Mouse (Mus musculus) cerebellum, adult 2 months (tissue): ENCODE data around the gene Mctp1. TPM values are rescaled to one million over a fixed set of nuclear protein-coding genes. Genes with fewer than 3 reads are reported as not detected.
"Not testable (repeated sequence)": the region's sequence is repeated elsewhere in the genome, so short reads cannot be mapped to it uniquely, and the experiment has no call there.

Experiments
- DNase-seq, 2 experiments: peaks; one replicate each; pipeline ENCODE4 v3.0.0; 2021
- H3K27ac ChIP-seq: fragments of 200-500 bp; 2 replicates; pipeline ENCODE4 v1.5.1; 2012; ENCODE audit warnings: low read length, control low read depth, inconsistent platforms; ENCODE audit not compliant: insufficient read depth
- H3K27me3 ChIP-seq: fragments of 200-500 bp; 2 replicates; pipeline ENCODE4 v1.6.1; 2012; ENCODE audit warnings: inconsistent platforms, mild to moderate bottlenecking, low read length, moderate library complexity; ENCODE audit not compliant: control insufficient read depth, insufficient read depth
- H3K4me1 ChIP-seq: fragments of 200-500 bp; 2 replicates; pipeline ENCODE4 v1.6.1; 2011; ENCODE audit warnings: low read length; ENCODE audit not compliant: control insufficient read depth, insufficient read depth
- H3K4me3 ChIP-seq: fragments of 200-500 bp; replicated peaks from 2 replicates; pipeline ENCODE3; 2011; ENCODE audit warnings: mild to moderate bottlenecking, low read depth, low read length, control low read depth; ENCODE audit not compliant: insufficient read depth
- CTCF ChIP-seq: fragments of 200-500 bp; IDR thresholded peaks from 2 replicates; pipeline ENCODE4 v1.5.1; 2011; ENCODE audit warnings: low read depth, mild to moderate bottlenecking, control low read depth, low read length, moderate library complexity, borderline replicate concordance; ENCODE audit not compliant: insufficient read depth
- POLR2A ChIP-seq: fragments of 200-500 bp; IDR thresholded peaks from 2 replicates; pipeline ENCODE4 v1.6.1; 2011; ENCODE audit warnings: low read length, control low read depth, borderline replicate concordance; ENCODE audit not compliant: insufficient read depth
- WGBS: fragments of 180-500 bp; shearing (Covaris S2); methylation state at CpG from one replicate; pipeline ENCODE4 v1.1.7; 2018; 5-methylcytosine and 5-hydroxymethylcytosine counted together
- polyA plus RNA-seq: library from polyadenylated mRNA; depleted of rRNA; stranded (reverse); fragments of >200 nt; gene quantifications from 2 replicates; pipeline ENCODE4 v1.2.3, GENCODE M21; 2012

Mctp1 gene
- polyA plus RNA-seq, 1 experiment, result 25.8 TPM

- Histone ChIP-seq H3K4me3 (no peak overlapping the region), H3K27ac (no peak overlapping the region), H3K27me3 (no peaks in the 10 kb centered on the region), H3K4me1 (peaks cover 9% of the 10 kb centered on the region)
- 73% methylated on average over 4 of the region's 4 CpGs for WGBS
- no peak for DNase-seq
- TF ChIP-seq POLR2A (no peak), CTCF (no peak)
These were observed 49.1 kb downstream of the Mctp1 start for GRCm38 (mm10) chr13:76433438-76433837.

GRCm38 (mm10) chr13:76436426-76436825, 52.1 kb downstream of the Mctp1 start:
- peak in 1 of 2 experiments; percentile 58 for DNase-seq
- TF ChIP-seq CTCF (no peak), POLR2A (no peak)
- no peaks in the 10 kb centered on the region for H3K27me3 ChIP-seq
- H3K4me3 ChIP-seq, result no peak overlapping the region
- H3K27ac ChIP-seq, result no peak overlapping the region
- H3K4me1 ChIP-seq, result peaks cover 9% of the 10 kb centered on the region

- 97% methylated on average over 1 of the region's 1 CpGs for WGBS
- no peak for DNase-seq
- H3K4me1 ChIP-seq, result peaks cover 9% of the 10 kb centered on the region
These were observed 54.4 kb downstream of the Mctp1 start for GRCm38 (mm10) chr13:76438765-76439164.

GRCm38 (mm10) chr13:76446059-76446458, 61.7 kb downstream of the Mctp1 start:
- Histone ChIP-seq H3K4me1 (peaks cover 3% of the 10 kb centered on the region; the same call in 1 of the 2 replicates), H3K27me3 (no peaks in the 10 kb centered on the region), H3K4me3 (no peak overlapping the region), H3K27ac (no peak overlapping the region)
- no peak for TF ChIP-seq POLR2A
- TF ChIP-seq CTCF, result no peak
- DNase-seq, result no peak
- 84% methylated on average over 1 of the region's 1 CpGs for WGBS

More at GRCm38 (mm10) chr13:76438765-76439164, 54.4 kb downstream of the Mctp1 start:
- Histone ChIP-seq H3K27me3 (no peaks in the 10 kb centered on the region), H3K4me3 (no peak overlapping the region), H3K27ac (no peak overlapping the region)
- TF ChIP-seq POLR2A, result no peak
- no peak for TF ChIP-seq CTCF

GRCm38 (mm10) chr13:76447528-76447927, 63.2 kb downstream of the Mctp1 start:
- 35% methylated on average over 1 of the region's 1 CpGs for WGBS
- no peaks in the 10 kb centered on the region for H3K27me3 ChIP-seq

GRCm38 (mm10) chr13:76451526-76451925, 67.2 kb downstream of the Mctp1 start:
- 74% methylated on average over 3 of the region's 3 CpGs for WGBS
- not testable (repeated sequence) for H3K27me3 ChIP-seq, H3K4me3 ChIP-seq, H3K27ac ChIP-seq, H3K4me1 ChIP-seq, DNase-seq

More at GRCm38 (mm10) chr13:76447528-76447927, 63.2 kb downstream of the Mctp1 start:
- Histone ChIP-seq H3K4me1 (peaks cover 3% of the 10 kb centered on the region; the same call in 1 of the 2 replicates), H3K4me3 (no peak overlapping the region), H3K27ac (no peak overlapping the region)
- no peak for TF ChIP-seq POLR2A
- TF ChIP-seq CTCF, result no peak
- DNase-seq, result no peak

- H3K27me3 ChIP-seq, result no peaks in the 10 kb centered on the region
- H3K4me3 ChIP-seq, result no peak overlapping the region
- no peak overlapping the region for H3K27ac ChIP-seq
- H3K4me1 ChIP-seq, result peaks cover 4% of the 10 kb centered on the region; the same call in 1 of the 2 replicates
- no peak for DNase-seq
- TF ChIP-seq CTCF, result no peak
- no peak for TF ChIP-seq POLR2A
These were observed 97.3 kb downstream of the Mctp1 start for GRCm38 (mm10) chr13:76481601-76482000.

GRCm38 (mm10) chr13:76482998-76483397, 98.7 kb downstream of the Mctp1 start:
- Histone ChIP-seq H3K4me1 (peaks cover 6% of the 10 kb centered on the region), H3K27me3 (no peaks in the 10 kb centered on the region), H3K27ac (no peak overlapping the region), H3K4me3 (no peak overlapping the region)
- DNase-seq, result no peak
- TF ChIP-seq CTCF (no peak), POLR2A (no peak)
- WGBS, result 60% methylated on average over 2 of the region's 2 CpGs
